Mouse (Mus musculus): ENCODE measurements around the gene Phf3.
"Not testable (repeated sequence)": the region's sequence is repeated elsewhere in the genome, so short reads cannot be mapped to it uniquely, and the experiment has no call there.

The Phf3 gene

DNA sequence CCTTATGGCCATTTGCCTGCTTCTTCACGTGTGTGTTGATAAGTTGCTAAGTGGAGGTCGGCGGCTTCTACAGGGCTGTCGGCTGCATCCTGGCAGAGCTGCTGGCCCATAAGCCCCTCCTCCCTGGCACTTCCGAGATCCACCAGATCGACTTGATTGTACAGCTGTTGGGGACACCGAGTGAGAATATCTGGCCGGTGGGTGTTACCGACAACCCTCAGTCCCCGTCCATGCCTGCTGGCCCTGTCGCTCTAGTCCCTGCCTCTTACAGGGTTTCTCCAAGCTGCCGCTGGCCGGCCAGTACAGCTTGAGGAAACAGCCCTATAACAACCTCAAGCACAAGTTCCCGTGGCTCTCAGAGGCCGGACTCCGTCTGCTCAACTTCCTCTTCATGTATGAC, 103.1 kb downstream of the Phf3 start:
- not testable (repeated sequence) for DNase-seq (ENCODE audit: low spot score)

DNA sequence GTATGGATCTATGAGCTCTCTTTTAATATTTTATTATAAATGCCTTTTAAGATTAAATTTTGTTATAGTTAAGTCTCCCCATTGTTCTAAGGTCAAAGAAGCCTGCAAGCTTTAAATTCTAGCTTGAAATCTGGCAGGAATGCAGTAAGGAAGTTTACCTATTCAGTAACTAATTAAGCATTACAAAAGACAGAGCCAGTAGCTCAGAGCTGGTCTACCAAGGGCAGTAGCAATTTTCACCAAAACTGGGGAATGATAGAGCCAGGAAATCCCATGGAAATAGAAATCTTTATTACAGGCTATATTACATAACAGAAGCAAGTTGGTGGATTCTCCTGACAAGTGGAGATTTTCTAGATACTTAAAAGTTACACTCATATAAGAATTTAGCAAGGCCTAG, 116.9 kb downstream of the Phf3 start:
- no peak for DNase-seq (ENCODE audit: low spot score)

DNA sequence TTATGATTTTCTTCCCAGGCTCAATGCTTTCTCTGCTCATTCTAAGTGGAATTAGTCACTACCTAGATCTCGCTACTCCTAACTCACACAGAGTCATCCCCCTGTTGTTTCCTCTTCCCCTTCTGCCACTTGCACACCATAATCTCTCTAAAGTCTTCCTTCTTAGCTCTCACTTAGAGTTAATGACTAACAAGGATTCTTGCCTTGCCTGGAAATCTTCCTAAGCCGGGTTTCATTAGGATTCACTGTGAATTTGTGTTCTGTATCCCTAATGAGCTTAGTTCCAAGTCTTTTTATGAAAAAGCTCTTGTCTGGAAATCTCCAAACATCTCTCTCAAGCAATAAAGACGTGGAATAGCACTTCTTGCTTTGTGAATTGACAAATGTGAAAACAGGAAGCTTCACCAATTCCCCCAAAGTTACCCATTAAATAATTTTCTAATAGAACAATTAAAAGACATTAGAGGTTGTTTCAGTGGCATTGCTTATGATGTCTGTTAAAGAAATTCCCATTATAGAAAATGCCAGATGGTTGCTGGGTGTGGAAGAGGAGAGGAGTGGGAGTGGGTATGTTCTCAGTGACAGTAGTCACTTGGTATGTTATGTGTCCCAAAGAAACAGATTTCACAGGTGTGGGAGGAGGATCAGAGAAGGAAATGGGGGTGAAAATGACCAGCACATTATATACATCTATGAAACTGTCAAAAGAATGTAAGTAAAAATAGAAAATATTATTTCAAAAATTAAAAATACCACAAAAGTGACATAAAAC, 118.1 kb downstream of the Phf3 start:
- DNase-seq (ENCODE audit: low spot score): no peak

All from testis, postnatal 14 days (tissue).